Mouse (Mus musculus) inflammation-experienced regulatory T-cells, adult 6 months (primary cell): ENCODE measurements around the gene Bik. TPM values are rescaled to one million over a fixed set of nuclear protein-coding genes. Genes with fewer than 3 reads are reported as not detected.
A peak's percentile ranks its signal among the peaks of the same experiment; 100 is the strongest.

Source experiments
- ATAC-seq: one replicate; pipeline ENCODE4 v1.8.0; 2017
- polyA plus RNA-seq, 3 experiments: library from polyadenylated mRNA; unstranded; fragments of 100-300 nt; shearing (Covaris generic); gene quantifications; one replicate each; pipeline ENCODE4 v1.2.1; 2017

Bik gene
- polyA plus RNA-seq, 3 experiments from 2014 or later = 2.7 to 3.6 (median 3.4) TPM

- no peak for ATAC-seq
Observed at GRCm38 (mm10) chr15:83547144-83547543, 20.5 kb downstream of the Bik start.

DNA sequence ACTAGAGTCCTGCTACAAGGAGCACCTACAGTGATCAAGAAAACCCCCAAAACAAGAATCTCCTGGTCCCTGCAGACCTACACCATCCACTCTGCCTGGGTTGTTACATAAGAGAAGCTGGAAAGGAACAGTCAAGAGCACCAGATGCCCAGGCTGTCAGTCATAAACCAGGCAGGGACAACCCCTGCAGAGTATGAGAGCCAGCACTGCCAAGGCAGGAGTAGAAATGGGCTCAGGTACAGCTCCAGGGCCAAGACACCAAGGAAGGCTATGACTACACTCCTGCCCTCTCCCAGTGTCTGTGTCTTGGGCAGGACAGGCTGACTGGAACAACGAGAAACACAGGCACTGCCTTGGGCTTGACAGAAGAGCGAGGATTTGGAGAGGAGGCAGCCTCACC, 23.5 kb downstream of the Bik start:
- no peak for ATAC-seq

DNA sequence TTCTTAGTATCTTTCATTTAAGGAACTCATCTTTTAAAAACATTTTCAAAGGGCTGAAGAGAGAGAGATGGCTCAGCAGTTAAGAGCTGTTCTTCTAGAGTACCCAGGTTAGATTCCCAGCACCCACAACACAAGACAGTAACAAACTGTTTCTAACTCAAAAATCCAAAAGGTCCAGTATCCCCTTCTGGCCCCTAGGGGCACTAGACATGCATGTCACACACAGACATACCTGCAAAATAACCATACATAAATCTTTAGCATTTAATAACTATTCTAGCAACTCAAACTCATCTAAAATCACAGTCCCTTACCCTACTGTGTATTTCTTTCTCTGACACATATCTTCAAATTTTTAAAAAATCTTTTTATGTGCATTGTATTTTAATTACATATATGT, 27.2 kb downstream of the Bik start:
- no peak for ATAC-seq

DNA sequence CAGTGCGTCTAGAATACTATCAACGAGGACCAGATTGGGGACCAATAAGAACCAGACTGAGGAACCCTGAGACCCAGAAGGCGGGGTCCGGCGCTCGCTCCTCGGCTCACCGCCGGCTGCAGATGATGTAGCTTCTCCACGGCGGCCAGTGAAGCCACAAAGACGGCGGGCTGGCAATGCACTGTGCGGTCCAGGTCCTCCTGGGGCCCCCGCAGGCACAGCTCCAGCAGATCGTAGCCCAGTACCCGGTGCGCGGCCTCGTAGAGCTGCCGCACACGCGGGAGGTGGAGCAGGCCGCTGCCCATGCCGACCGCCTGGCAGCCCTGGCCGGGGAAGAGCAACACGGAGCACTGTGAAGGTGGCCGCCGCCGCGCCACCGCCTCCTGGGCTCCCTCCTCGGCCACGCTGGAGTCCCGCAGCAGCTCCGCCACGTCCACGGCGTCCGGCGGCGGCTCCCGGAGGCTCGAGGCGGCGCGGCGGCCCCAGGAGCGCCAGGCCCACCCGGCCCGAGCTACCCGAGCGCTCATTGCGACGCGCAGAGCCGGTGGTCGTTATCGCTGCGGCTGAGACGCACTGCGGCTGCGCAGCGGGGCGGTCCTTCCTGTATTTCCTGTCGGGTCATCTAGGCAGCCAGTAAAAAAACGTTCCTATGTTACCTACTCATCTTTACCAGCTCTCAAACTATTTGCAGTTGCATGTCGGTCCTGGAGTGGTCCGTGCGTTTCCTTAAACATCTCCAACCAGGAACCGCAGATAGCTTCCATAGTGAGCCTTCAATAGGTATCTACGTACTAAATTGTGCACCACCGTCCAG, 28.7 kb downstream of the Bik start:
- ATAC-seq = peak; percentile 91

DNA sequence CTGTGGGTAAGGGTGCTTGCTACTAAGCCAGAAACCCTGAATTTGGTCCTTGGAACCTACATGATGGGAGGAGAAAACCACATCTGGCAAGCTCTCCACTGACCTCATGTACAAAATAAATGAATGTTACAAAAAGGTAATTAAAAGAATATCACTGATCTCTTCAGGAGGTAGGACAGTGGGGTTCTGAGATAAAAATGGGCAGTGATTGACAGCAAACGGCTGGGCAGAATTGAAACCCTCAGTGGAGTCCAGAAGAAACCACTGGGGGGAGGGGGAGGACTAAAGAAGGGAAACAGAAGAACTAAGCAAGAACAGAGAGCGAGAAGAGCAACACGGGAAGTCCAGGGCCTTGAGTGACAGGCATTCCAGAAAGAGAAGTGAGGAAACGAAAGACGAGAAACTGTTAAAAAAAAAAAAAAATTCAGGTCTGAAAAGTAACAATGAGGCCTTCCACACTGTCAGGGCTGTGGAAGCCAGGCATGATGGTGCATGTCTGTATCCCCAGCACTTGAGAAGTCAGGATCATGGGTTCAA, 34.3 kb downstream of the Bik start:
- no peak for ATAC-seq

- ATAC-seq = peak; percentile 88
Observed at GRCm38 (mm10) chr15:83562626-83563270, 36.1 kb downstream of the Bik start.

DNA sequence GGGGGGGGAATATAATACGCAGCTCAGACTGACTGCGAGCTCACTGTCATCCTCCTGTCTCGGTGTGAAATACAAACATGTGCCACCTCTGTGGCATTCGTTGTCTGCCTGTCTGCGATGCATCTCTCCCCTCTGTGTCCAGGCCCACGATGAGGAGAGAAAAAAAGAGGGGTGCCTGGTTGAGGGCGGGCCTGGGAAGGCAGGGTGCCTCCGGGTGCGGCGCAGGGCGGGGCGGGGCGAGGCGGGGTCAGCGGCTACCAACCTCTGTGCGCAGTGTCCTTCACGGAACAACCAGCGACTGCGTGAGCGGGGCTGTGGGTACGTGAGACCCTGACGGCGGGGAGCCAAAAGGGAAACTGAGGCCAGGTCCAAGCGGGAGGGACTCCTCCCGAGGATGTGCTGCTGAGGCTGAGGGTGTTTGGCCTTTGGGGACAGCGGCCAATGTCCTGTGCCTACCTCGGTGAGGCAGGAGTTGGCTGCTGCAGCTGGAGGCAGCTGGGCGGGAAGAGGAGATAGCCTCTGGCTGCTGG, 36.7 kb downstream of the Bik start, which contains the start of the genes Tspo and Mcat:
Gene Tspo, plus strand, starts transcription at position 266 of the 530 bp plus-strand sequence.
Gene Mcat, minus strand, starts transcription at position 461 of the 530 bp plus-strand sequence.
- ATAC-seq = peak; percentile 49

- peak; percentile 35 for ATAC-seq
Observed at GRCm38 (mm10) chr15:83563857-83564651, 37.4 kb downstream of the Bik start.

- no peak for ATAC-seq
Observed at GRCm38 (mm10) chr15:83565434-83565833, 38.8 kb downstream of the Bik start.

DNA sequence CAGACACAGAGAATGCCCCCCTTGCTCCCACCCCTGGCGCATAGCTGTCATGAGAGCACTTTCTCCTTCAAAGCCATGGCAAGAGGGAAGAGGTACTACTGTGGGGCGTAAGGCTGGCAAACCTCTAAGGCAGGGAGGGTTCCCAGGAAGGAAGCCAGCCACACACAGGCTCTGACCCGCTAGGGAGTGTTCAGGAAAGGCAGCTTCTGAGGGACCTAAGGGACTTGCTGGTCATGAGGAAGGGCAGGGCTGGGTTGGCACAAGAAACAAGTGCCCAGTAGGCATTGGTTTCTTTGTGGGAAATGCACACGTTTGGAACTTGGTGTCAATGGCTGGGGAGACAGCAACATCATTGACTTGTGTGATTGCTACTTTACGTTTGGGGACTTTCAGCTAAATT, 39.3 kb downstream of the Bik start:
- no peak for ATAC-seq

DNA sequence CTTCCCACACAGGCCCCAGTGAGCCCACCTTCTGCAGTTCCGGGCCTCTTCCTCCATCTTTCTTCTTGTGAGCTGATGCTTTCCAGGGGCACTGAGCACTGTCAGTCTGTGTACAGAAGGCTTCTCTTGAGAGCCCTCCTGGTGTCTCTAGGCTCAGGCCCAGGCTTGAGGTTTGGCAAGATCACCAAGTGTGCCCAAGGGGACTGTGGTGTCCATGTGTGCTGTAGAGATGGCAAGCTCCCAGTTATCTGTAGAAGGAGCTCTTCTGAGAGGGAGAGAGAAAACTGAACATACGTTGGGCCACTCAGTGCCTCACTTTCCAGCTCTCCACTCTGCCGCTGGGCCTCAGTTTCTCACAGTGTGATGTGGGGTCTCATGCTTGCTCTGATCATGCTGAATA, 41.1 kb downstream of the Bik start:
- ATAC-seq = no peak

DNA sequence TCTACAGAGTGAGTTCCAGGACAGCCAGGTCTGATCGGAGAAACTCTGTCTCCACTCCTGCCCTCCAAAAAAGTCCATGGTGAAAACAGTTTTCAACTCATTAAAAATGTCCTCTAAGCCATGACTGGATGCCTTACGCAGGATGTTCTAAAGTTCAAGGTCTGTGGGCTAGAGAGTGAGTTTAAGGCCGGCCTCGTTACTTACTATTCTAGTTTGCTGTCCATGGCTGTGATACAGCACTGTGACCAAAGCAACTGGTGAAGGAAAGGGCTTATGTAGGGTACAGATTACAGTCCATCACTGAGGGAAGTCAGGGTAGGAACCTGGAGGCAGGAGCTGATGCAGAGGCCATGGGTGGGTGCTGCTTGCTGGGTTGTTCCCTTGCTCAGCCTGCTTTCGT, 41.9 kb downstream of the Bik start:
- ATAC-seq = no peak

DNA sequence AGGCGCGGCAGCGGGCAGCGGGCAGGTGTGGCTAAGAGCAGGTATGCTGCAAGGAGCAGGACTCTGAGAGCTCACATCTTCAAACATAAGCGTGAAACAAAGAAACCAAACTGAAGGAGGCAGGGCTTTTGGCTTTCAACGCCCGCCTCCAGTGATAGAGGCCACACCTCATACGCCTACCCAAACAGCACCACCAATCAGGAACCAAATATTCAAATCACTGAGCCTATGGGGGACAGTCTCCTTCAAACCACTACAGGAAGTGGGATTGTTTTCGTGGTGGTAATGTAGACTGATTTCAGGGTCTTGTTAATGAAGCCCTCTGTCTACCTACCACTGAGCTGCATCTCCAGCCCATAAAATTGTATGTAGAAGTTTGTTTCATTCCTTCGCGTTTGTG, 43.0 kb downstream of the Bik start:
- ATAC-seq = peak; percentile 54

- no peak for ATAC-seq
Observed at GRCm38 (mm10) chr15:83570641-83571040, 44.0 kb downstream of the Bik start.

- no peak for ATAC-seq
Observed at GRCm38 (mm10) chr15:83571636-83572035, 45.0 kb downstream of the Bik start.

DNA sequence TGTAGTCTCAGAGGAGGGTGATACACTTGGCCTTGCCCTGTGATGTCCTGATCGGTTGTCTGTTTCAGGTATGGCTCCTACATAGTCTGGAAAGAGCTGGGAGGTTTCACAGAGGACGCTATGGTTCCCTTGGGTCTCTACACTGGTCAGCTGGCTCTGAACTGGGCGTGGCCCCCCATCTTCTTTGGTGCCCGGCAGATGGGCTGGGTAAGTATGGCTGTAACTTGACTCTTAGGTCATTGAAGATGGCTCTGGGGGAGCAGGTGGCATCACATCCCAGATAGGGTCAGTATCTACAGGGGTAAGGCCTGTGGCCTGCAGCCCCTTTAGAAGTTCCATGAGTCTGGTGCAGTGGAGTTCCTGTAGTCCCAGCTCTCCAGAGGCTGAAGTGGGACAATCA, 45.5 kb downstream of the Bik start:
- ATAC-seq = no peak

- ATAC-seq = no peak
Observed at GRCm38 (mm10) chr15:83573606-83574005, 46.9 kb downstream of the Bik start.

DNA sequence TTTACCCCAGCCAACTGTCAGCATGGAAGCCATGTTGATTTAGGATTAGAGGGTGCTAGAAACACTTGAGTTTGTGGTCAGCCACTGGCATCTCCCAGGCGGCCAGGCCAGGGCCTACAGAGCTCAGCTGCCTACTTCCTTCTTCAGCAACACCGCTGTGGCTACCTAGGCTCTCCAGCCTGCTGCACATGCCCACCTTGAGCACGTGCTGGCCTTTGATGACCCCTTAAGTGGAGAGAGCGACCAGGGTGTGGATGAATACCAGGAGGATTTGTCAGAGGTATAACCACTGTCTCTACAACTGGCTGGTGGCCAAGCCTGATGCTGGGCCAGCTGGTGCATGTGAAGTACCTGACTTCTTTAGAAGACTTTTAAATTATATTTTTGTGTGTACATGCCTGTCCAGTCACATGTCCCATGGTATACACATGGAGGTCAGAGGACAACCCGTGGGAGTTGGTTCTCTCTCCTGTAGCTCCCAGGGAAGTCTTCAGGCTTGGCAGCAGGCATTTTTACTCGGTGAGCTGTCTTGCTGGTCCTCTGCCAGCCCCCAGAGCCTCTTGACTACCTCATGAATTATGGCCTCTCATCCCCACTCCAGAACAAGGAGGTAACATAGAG, 48.2 kb downstream of the Bik start:
- ATAC-seq = no peak

DNA sequence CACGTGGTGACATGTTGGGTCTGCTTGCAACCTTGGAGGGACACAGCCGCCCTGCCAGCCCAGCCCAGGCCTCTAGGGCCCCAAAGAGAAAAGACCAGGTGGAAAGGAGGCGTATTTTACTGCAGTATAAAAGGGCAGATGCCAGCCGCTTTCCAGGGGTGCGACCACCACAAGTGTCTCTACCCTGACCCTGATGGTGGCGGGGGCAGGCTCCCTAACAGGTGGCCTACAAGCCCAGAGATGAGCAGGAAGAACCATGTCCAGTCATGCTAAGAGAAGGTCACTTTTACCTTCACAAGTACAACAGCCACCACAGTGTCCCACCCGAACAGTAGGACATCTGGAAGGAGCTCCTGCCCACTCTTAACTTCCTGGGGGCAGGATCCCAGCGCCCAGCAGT, 48.9 kb downstream of the Bik start:
- no peak for ATAC-seq

DNA sequence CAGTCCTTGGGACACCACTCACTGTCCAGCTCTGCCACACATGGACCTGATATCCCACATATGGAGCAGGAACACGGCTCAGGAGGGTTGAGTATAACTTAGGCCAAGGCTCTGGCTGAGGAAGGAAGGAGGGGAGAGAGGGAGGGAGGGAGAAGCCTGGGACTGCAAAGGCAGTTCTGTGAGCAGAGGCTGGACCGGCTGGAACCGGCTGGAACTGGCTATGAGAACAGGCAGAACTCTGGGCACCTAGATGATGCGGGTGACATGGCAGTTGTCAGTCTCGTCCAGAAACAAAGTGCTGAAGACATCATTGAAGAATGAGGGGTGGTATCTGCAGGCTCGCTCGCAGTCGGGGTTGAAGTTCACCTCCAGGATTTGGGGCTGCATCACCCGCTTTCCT, 50.0 kb downstream of the Bik start:
- ATAC-seq = no peak

- ATAC-seq = no peak
Observed at GRCm38 (mm10) chr15:83582931-83583330, 56.3 kb downstream of the Bik start.
